Mouse (Mus musculus) kidney, adult 18-20 months (tissue): ENCODE data around the gene Olfr1467.

Source experiments
- DNase-seq: peaks from one replicate; pipeline ENCODE4 v3.0.0; 2021

The Olfr1467 gene

GRCm38 (mm10) chr19:13361936-13362335 lies at the start of gene Olfr1467:
TSS of gene Olfr1467 (plus strand) at chr19:13362236.
- DNase-seq, result no peak

- no peak for DNase-seq
Observed at GRCm38 (mm10) chr19:13315441-13315840, 46.6 kb upstream of the Olfr1467 start, which contains the start of gene Olfr1465. TSS of gene Olfr1465 (minus strand) at chr19:13315541.

- DNase-seq, result no peak
Observed at GRCm38 (mm10) chr19:13338562-13338961, 23.5 kb upstream of the Olfr1467 start, which contains the start of gene Olfr1466. TSS of gene Olfr1466 (plus strand) at chr19:13338862.

- no peak for DNase-seq
Observed at GRCm38 (mm10) chr19:13407549-13407948, 45.5 kb downstream of the Olfr1467 start, which contains the start of gene Olfr1469. TSS of gene Olfr1469 (plus strand) at chr19:13407849.
